Mouse (Mus musculus) lung, embryonic 14.5 days (tissue): ENCODE data around the gene Tatdn2. TPM values are rescaled to one million over a fixed set of nuclear protein-coding genes. Genes with fewer than 3 reads are reported as not detected.
A peak's percentile ranks its signal among the peaks of the same experiment; 100 is the strongest.

Source experiments
- ATAC-seq: fragments of 200-750 bp; cut with Nextera tagmentation; 2 replicates; pipeline ENCODE4 v1.8.0; 2017; ENCODE audit warnings: mild to moderate bottlenecking, moderate TSS enrichment, moderate library complexity; ENCODE audit not compliant: insufficient read depth
- DNase-seq: peaks from one replicate; pipeline ENCODE4 v3.0.0-alpha.2; 2015
- H3K27ac ChIP-seq: fragments of 300-500 bp; sonication (generic); 2 replicates; pipeline ENCODE4 v1.5.1; 2014; ENCODE audit warnings: low read depth, mild to moderate bottlenecking, moderate library complexity
- H3K27me3 ChIP-seq: fragments of 300-500 bp; sonication (generic); 2 replicates; pipeline ENCODE4 v1.6.1; 2014; ENCODE audit warnings: low read length, control low read depth; ENCODE audit not compliant: insufficient read depth
- H3K36me3 ChIP-seq: fragments of 300-500 bp; sonication (generic); 2 replicates; pipeline ENCODE4 v1.6.1; 2014; ENCODE audit warnings: control low read depth; ENCODE audit not compliant: insufficient read depth
- H3K4me1 ChIP-seq: fragments of 300-500 bp; sonication (generic); 2 replicates; pipeline ENCODE4 v1.6.1; 2014; ENCODE audit warnings: antibody characterized with exemption, control low read depth; ENCODE audit not compliant: insufficient read depth
- H3K4me2 ChIP-seq: fragments of 300-500 bp; sonication (generic); 2 replicates; pipeline ENCODE4 v1.6.1; 2014; ENCODE audit warnings: mild to moderate bottlenecking
- H3K4me3 ChIP-seq: fragments of 300-500 bp; sonication (generic); 2 replicates; pipeline ENCODE4 v1.5.1; 2014; ENCODE audit warnings: low read depth, low read length
- H3K9ac ChIP-seq: fragments of 300-500 bp; sonication (generic); 2 replicates; pipeline ENCODE4 v1.6.1; 2014
- H3K9me3 ChIP-seq: fragments of 300-500 bp; sonication (generic); 2 replicates; pipeline ENCODE4 v1.6.1; 2016; ENCODE audit warnings: low read depth, low read length, control low read depth
- CTCF ChIP-seq: IDR thresholded peaks from 2 replicates; pipeline ENCODE4 v1.5.1; 2016; ENCODE audit warnings: antibody characterized with exemption, low read depth
- WGBS: fragments of 180-500 bp; shearing (Covaris S2); extraction: QIAGEN DNeasy Blood & Tissue Kit; methylation state at CpG from one replicate; pipeline ENCODE4 v1.1.7; 2014; 5-methylcytosine and 5-hydroxymethylcytosine counted together
- microRNA-seq: library from miRNA; unstranded; fragments of <30 nt; microRNA quantifications from one replicate; pipeline ENCODE4, GENCODE M21; 2016; ENCODE audit warnings: borderline number of aligned reads
- polyA plus RNA-seq: library from polyadenylated mRNA; unstranded; fragments of >200 nt; fragmentation: Nextera tagmentation; extraction: Ambion mirVana; gene quantifications from 2 replicates; pipeline ENCODE4 v1.2.1, GENCODE M21; 2014

The Tatdn2 gene
- polyA plus RNA-seq, 1 experiment from 2014 or later = 1.2 TPM

DNA sequence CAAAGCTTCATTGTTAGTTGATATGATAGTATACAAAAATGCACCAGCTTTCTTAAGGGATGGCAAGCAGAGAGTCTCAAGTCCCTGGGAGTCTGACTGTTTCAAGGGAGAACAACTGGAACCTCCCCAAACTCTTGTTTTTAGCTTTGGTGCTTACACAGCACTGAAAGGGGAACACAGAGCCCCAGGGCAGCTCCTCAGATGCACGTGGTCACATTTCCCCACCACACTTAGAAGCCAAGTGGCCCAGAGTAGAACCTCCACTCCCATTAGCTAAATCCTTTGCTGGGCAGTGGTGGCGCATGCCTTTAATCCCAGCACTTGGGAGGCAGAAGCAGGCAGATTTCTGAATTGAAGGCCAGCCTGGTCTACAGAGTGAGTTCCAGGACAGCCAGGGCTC is 44.6 kb downstream of the Tatdn2 start:
- H3K27me3 ChIP-seq = no peaks in the 10 kb centered on the region

DNA sequence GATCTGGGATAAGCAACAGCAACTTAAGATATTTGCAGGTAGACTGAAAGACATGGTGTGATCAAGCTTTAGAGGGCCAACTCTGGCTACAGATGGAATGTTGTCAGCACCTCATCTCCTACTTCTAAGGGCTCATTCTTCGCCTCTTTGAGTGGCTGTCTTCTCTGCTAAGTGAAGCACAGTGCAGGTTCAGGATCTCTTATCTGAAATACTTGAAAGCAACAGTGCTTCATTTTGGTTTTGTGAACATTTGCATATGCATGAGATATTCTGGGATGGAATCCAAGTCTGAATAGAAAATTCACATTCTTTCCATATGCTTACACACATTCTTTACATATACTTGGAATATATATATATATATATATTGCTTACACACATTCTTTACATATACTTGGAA is 45.5 kb downstream of the Tatdn2 start:
- TF ChIP-seq CTCF = no peak
- H3K4me2 ChIP-seq = no peak overlapping the region
- ATAC-seq = no peak
- no peaks in the 10 kb centered on the region for H3K9me3 ChIP-seq
- H3K36me3 ChIP-seq = peaks cover 12% of the 10 kb centered on the region
- H3K4me3 ChIP-seq = no peak overlapping the region
- no peak overlapping the region for H3K9ac ChIP-seq
- H3K27me3 ChIP-seq = peaks cover 3% of the 10 kb centered on the region
- WGBS = 71% methylated on average over 1 of the region's 1 CpGs
- no peak overlapping the region for H3K27ac ChIP-seq
- no peak for DNase-seq
- H3K4me1 ChIP-seq = no peaks in the 10 kb centered on the region

More for the DNA sequence above, 44.6 kb downstream of the Tatdn2 start:
- H3K4me3 ChIP-seq = no peak overlapping the region
- 70% methylated on average over 2 of the region's 2 CpGs for WGBS
- no peak for TF ChIP-seq CTCF
- no peak overlapping the region for H3K9ac ChIP-seq
- H3K27ac ChIP-seq = no peak overlapping the region
- no peak for ATAC-seq
- no peak for DNase-seq
- no peak overlapping the region for H3K4me2 ChIP-seq
- peaks cover 20% of the 10 kb centered on the region for H3K36me3 ChIP-seq
- H3K4me1 ChIP-seq = no peaks in the 10 kb centered on the region
- H3K9me3 ChIP-seq = no peaks in the 10 kb centered on the region

DNA sequence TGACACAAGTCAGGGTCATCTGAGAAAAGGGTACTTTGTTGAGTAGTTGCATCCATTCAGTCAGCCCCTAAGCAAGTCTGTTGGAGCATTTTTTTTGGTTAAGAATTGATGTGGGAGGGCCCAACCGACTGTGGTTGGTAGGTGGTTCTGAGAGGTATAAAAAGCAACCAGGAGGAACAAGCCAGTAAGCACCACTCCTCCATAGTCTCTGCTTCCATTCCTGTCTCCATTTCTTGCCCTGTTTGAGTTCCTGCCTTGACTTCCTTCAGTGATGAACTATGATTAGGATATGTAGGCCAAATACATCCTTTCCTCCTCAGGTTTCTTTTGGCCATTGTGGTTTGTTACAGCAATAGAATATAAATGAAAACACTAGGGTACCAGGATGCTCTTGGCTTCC is 46.3 kb downstream of the Tatdn2 start:
- no peak for ATAC-seq
- WGBS = 42% methylated on average over 1 of the region's 1 CpGs
- no peak for DNase-seq

DNA sequence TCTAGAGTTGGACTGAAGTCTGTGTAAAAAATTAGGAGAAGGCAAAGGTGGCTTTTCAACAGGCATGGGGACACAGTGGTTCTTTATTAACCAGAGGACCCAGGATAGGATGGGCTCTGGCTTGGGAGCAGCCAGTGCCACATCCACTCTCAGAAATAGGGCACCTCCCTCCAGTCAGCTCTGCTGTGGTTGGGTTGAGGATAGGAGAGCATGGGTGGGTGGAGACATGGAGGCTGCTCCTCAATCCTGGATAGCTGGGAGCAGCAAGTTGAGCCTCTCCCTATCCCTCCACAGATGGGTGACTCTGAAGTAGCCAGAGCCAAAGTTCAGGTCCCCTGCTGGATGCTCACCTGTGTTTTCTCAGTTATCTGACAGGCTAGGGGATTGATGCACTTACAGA is 48.3 kb downstream of the Tatdn2 start:
- H3K4me1 ChIP-seq = no peaks in the 10 kb centered on the region
- no peak for TF ChIP-seq CTCF
- no peaks in the 10 kb centered on the region for H3K9me3 ChIP-seq
- H3K4me2 ChIP-seq = no peak overlapping the region
- no peak overlapping the region for H3K27ac ChIP-seq
- no peaks in the 10 kb centered on the region for H3K36me3 ChIP-seq
- peaks cover 13% of the 10 kb centered on the region for H3K27me3 ChIP-seq
- H3K9ac ChIP-seq = no peak overlapping the region
- H3K4me3 ChIP-seq = no peak overlapping the region
- DNase-seq (no peak), ATAC-seq (no peak)

More for the DNA sequence above, 46.3 kb downstream of the Tatdn2 start:
- Histone ChIP-seq H3K4me3 (no peak overlapping the region), H3K4me1 (no peaks in the 10 kb centered on the region), H3K9me3 (no peaks in the 10 kb centered on the region), H3K9ac (no peak overlapping the region), H3K36me3 (peaks cover 4% of the 10 kb centered on the region; the same call in 1 of the 2 replicates), H3K27me3 (peaks cover 10% of the 10 kb centered on the region), H3K27ac (no peak overlapping the region), H3K4me2 (no peak overlapping the region)
- no peak for TF ChIP-seq CTCF

DNA sequence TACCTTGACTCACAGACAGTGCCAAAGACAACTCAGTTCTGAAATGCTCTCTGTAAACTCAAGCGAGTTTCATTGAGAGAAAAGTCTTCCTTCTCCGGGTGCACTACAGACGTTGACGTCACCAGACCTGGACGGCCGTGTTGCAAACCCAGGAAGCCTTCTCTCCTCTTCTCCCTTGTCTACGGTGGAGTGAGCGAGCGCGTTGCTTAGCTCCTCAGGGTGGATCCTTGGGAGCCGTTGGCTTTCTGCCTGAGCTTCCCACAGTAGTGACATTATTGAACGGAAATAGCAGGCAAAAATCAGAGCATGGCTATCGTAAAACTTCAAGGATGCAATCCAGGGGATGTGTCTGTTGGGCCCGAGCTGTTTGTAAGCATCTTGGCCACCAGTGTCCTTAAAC is 50.4 kb downstream of the Tatdn2 start:
- Histone ChIP-seq H3K27ac (no peak overlapping the region), H3K36me3 (no peaks in the 10 kb centered on the region), H3K4me3 (no peak overlapping the region), H3K27me3 (peaks cover 13% of the 10 kb centered on the region), H3K4me2 (no peak overlapping the region), H3K9ac (no peak overlapping the region), H3K4me1 (no peaks in the 10 kb centered on the region), H3K9me3 (no peaks in the 10 kb centered on the region)
- ATAC-seq = no peak
- no peak for TF ChIP-seq CTCF
- WGBS = 83% methylated on average over 14 of the region's 14 CpGs
- no peak for DNase-seq

DNA sequence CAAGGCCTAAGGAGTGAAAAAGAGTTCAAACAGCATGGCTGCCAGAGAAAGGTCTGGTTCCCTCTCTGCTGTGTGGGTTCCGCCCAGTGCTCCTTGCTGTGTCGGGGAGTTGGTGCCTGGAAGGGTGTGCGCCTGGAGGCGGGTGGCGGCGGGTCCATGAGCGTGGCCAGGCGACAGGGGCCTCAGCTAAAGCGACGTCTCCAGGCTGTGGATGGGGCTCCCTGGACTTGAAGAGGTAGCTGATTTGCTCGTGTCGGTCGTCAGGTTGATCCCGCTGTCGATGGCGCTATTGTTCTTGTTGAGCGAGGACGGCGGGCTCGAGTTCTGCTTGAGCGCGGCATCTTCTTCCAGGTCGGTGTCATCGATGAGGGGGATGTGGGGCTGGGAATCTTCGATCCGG is 51.5 kb downstream of the Tatdn2 start:
- no peak for TF ChIP-seq CTCF
- Histone ChIP-seq H3K9ac (no peak overlapping the region), H3K4me3 (no peak overlapping the region), H3K27ac (no peak overlapping the region), H3K27me3 (peaks cover 13% of the 10 kb centered on the region), H3K4me2 (peak overlapping the region; percentile 32; the same call in 1 of the 2 replicates), H3K36me3 (no peaks in the 10 kb centered on the region), H3K9me3 (no peaks in the 10 kb centered on the region), H3K4me1 (no peaks in the 10 kb centered on the region)
- ATAC-seq (no peak), DNase-seq (no peak)
- WGBS = 25% methylated on average over 26 of the region's 26 CpGs

DNA sequence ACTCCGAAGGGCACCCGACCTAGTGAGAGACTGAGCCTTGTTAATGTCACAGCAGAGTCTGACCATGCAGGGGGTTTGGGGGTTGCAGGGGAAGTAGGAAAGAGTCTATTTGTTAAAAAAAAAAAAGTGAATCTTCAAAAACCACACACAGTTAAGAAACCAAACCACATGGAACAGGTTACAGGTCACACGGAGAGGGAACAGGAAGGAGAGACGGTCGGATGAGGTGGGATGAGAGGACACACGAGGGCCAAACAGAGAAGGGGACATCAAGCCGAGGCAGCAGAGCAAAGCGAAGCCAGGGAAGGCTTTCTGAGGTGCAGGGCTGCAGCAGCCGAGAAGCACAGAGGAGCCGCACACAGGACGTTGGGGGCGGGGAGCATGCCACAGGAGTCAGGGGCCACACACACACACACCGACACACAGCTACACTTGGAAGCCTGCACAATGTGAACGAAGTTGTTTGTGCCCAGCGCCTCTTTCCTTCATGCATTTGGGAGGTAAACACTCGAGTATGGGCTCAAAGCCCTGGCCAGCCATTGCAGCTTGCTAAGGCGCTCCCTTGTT is 52.4 kb downstream of the Tatdn2 start:
- no peak for TF ChIP-seq CTCF
- no peak for ATAC-seq
- DNase-seq = no peak
- H3K9ac ChIP-seq = no peak overlapping the region
- no peaks in the 10 kb centered on the region for H3K36me3 ChIP-seq
- H3K27me3 ChIP-seq = peaks cover 13% of the 10 kb centered on the region
- WGBS = 56% methylated on average over 17 of the region's 17 CpGs
- H3K4me2 ChIP-seq = no peak overlapping the region
- no peak overlapping the region for H3K27ac ChIP-seq
- H3K9me3 ChIP-seq = no peaks in the 10 kb centered on the region
- H3K4me1 ChIP-seq = no peaks in the 10 kb centered on the region
- H3K4me3 ChIP-seq = no peak overlapping the region

Small RNA genes within 50 kb of the gene (microRNA-seq; reads per million reads assigned to microRNA genes)
- not detected for gene Mir7042

Other genes with a start within 250 kb of the Tatdn2 start
- 12.0 and 12.2 TPM in 2 replicates for gene Il17re, start 238.6 kb upstream of the Tatdn2 start, polyA plus RNA-seq
- gene Il17rc, start 225.6 kb upstream of the Tatdn2 start, polyA plus RNA-seq = 7.7 and 9.1 TPM in 2 replicates
- gene Creld1, start 213.8 kb upstream of the Tatdn2 start, polyA plus RNA-seq = 20.7 and 27.0 TPM in 2 replicates
- 0.05 and 0.16 TPM in 2 replicates for gene Prrt3, start 195.1 kb upstream of the Tatdn2 start, polyA plus RNA-seq
- gene Emc3, start 165.4 kb upstream of the Tatdn2 start, polyA plus RNA-seq = 92.8 and 97.6 TPM in 2 replicates
- gene Fancd2, start 165.4 kb upstream of the Tatdn2 start, polyA plus RNA-seq = 15.4 and 15.7 TPM in 2 replicates
- 0.17 TPM in 1 of 2 replicates, not detected in the other for gene Fancd2os, start 96.3 kb upstream of the Tatdn2 start, polyA plus RNA-seq
- gene Brk1, start 92.3 kb upstream of the Tatdn2 start, polyA plus RNA-seq = 227 and 239 TPM in 2 replicates
- 42.2 and 42.7 TPM in 2 replicates for gene Vhl, start 73.1 kb upstream of the Tatdn2 start, polyA plus RNA-seq
- 3.1 and 3.6 TPM in 2 replicates for gene Irak2, start 58.6 kb upstream of the Tatdn2 start, polyA plus RNA-seq
- gene Ghrl, start 22.8 kb downstream of the Tatdn2 start, polyA plus RNA-seq = 0.34 TPM in 1 of 2 replicates, not detected in the other
- gene Sec13, start 43.7 kb downstream of the Tatdn2 start, polyA plus RNA-seq = 286 and 295 TPM in 2 replicates